Mouse (Mus musculus) heart, embryonic 16.5 days (tissue): ENCODE results near the gene Spata1. TPM values are rescaled to one million over a fixed set of nuclear protein-coding genes. Genes with fewer than 3 reads are reported as not detected.

ENCODE experiments used
- ATAC-seq: fragments of 200-750 bp; cut with Nextera tagmentation; replicated peaks from 2 replicates; pipeline ENCODE4 v1.8.0; 2017; ENCODE audit warnings: moderate number of reproducible peaks; ENCODE audit not compliant: insufficient read depth, low FRiP score; ENCODE audit errors: extremely low read depth
- H3K27ac ChIP-seq: fragments of 300-500 bp; sonication (generic); 2 replicates; pipeline ENCODE4 v1.5.1; 2014; ENCODE audit warnings: mild to moderate bottlenecking, low read length, control low read depth, moderate library complexity
- H3K27me3 ChIP-seq: fragments of 300-500 bp; sonication (generic); 2 replicates; pipeline ENCODE4 v1.6.1; 2014; ENCODE audit warnings: low read length, mixed read lengths; ENCODE audit not compliant: control insufficient read depth, insufficient read depth
- H3K36me3 ChIP-seq: fragments of 300-500 bp; sonication (generic); 2 replicates; pipeline ENCODE4 v1.6.1; 2014; ENCODE audit not compliant: control insufficient read depth, insufficient read depth
- H3K4me1 ChIP-seq: fragments of 300-500 bp; sonication (generic); 2 replicates; pipeline ENCODE4 v1.6.1; 2014; ENCODE audit warnings: low read length, mixed read lengths; ENCODE audit not compliant: control insufficient read depth, insufficient read depth
- H3K4me2 ChIP-seq: fragments of 300-500 bp; sonication (generic); 2 replicates; pipeline ENCODE4 v1.6.1; 2014; ENCODE audit warnings: low read depth, mild to moderate bottlenecking, control low read depth, low read length
- H3K4me3 ChIP-seq: fragments of 300-500 bp; sonication (generic); 2 replicates; pipeline ENCODE4 v1.5.1; 2014; ENCODE audit warnings: mild to moderate bottlenecking, control low read depth, low read length
- H3K9ac ChIP-seq: fragments of 300-500 bp; sonication (generic); 2 replicates; pipeline ENCODE4 v1.6.1; 2014; ENCODE audit warnings: low read length, control low read depth
- H3K9me3 ChIP-seq: fragments of 300-500 bp; sonication (generic); replicated peaks from 2 replicates; pipeline ENCODE4 v1.6.1; 2016; ENCODE audit warnings: low read length; ENCODE audit not compliant: control insufficient read depth
- WGBS: fragments of 180-500 bp; shearing (Covaris S2); extraction: QIAGEN DNeasy Blood & Tissue Kit; methylation state at CpG from one replicate; pipeline ENCODE4 v1.1.7; 2014; 5-methylcytosine and 5-hydroxymethylcytosine counted together
- polyA plus RNA-seq: library from polyadenylated mRNA; unstranded; fragments of >200 nt; fragmentation: Nextera tagmentation; extraction: Ambion mirVana; gene quantifications from 2 replicates; pipeline ENCODE4 v1.2.1, GENCODE M21; 2015

The Spata1 gene
- polyA plus RNA-seq, 1 experiment from 2014 or later: 5.2 TPM

DNA sequence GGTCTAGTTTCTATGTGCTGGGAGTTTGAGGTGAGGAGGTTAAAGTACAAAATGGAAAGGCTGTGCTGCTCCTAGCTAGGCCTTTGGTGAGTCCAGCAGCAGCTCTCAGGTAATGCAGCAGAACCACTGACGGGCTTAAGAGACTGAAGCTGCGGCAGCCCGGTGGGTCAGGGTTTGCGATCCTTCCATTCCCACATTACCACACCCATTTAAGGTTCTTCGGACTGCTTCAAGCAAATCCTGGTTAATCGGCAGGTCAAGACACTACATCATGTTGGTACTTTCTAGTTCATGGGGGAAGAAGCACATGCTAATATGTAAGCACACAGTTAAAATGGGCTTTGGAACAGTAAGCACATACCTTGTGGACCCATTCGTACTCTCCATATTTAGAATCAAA is 7.2 kb upstream of the Spata1 start:
- Histone ChIP-seq H3K9ac (no peak overlapping the region), H3K27ac (no peak overlapping the region), H3K4me2 (no peak overlapping the region), H3K9me3 (no peaks in the 10 kb centered on the region), H3K27me3 (no peaks in the 10 kb centered on the region), H3K4me1 (peaks cover 19% of the 10 kb centered on the region), H3K36me3 (peaks cover 52% of the 10 kb centered on the region), H3K4me3 (no peak overlapping the region)
- no peak for ATAC-seq
- WGBS: 94% methylated on average over 7 of the region's 7 CpGs

DNA sequence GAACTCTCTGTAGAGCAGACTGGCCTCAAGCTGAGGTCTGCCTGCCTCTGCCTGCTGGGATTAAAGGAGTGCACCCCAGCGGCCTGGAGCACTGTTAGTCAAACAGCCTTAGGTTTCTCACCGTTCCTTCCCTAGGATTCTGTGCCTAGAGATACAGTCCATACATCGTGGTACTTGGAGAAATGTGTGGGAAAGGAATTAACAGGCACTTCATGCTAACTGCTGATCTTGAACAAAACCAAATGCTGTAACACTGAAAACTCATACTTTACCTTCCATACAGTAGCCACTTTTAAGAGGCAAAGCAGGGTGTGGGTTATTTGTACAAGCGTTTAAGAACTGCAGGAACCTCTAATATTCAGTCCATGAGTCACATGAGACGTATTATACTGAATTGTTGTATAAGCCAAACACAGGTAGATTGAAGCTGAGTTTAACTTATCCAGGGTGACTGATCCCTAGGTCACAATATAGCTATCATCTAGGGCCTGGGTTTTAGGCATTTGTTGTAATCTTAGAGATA is 2.1 kb upstream of the Spata1 start:
- H3K4me1 ChIP-seq: peaks cover 32% of the 10 kb centered on the region
- peak overlapping the region; percentile 77 for H3K4me2 ChIP-seq
- WGBS: 28% methylated on average over 5 of the region's 5 CpGs
- no peak overlapping the region for H3K27ac ChIP-seq
- peak overlapping the region; percentile 55; the same call in 1 of the 2 replicates for H3K9ac ChIP-seq
- H3K9me3 ChIP-seq: no peaks in the 10 kb centered on the region
- ATAC-seq: no peak
- H3K36me3 ChIP-seq: peaks cover 21% of the 10 kb centered on the region
- no peaks in the 10 kb centered on the region for H3K27me3 ChIP-seq
- H3K4me3 ChIP-seq: peak overlapping the region; percentile 97

DNA sequence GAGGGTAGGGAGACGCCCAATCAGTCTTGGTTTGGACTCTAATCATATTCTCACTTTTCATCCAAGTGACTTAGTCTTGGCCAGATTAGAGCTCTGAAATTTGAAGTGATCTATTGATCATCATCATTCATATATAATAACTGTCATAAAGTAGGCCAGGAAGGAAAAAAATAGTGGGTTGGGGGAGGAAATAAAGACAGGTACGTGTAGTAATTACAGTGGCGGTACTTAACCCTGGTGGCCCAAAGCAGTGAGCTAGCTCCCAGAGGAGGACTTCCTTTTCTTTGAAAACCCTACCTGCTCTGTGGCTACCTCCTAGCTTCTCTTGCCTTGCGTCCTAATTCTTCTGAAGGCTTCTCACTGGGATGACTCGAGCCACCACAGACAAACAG is 1.3 kb upstream of the Spata1 start:
- Histone ChIP-seq H3K27ac (peak overlapping the region; percentile 99), H3K4me1 (peaks cover 32% of the 10 kb centered on the region), H3K4me2 (peak overlapping the region; percentile 77), H3K4me3 (peak overlapping the region; percentile 97), H3K9me3 (no peaks in the 10 kb centered on the region), H3K9ac (peak overlapping the region; percentile 99), H3K36me3 (peaks cover 15% of the 10 kb centered on the region), H3K27me3 (no peaks in the 10 kb centered on the region)
- ATAC-seq: no peak
- 0% methylated on average over 5 of the region's 5 CpGs for WGBS

DNA sequence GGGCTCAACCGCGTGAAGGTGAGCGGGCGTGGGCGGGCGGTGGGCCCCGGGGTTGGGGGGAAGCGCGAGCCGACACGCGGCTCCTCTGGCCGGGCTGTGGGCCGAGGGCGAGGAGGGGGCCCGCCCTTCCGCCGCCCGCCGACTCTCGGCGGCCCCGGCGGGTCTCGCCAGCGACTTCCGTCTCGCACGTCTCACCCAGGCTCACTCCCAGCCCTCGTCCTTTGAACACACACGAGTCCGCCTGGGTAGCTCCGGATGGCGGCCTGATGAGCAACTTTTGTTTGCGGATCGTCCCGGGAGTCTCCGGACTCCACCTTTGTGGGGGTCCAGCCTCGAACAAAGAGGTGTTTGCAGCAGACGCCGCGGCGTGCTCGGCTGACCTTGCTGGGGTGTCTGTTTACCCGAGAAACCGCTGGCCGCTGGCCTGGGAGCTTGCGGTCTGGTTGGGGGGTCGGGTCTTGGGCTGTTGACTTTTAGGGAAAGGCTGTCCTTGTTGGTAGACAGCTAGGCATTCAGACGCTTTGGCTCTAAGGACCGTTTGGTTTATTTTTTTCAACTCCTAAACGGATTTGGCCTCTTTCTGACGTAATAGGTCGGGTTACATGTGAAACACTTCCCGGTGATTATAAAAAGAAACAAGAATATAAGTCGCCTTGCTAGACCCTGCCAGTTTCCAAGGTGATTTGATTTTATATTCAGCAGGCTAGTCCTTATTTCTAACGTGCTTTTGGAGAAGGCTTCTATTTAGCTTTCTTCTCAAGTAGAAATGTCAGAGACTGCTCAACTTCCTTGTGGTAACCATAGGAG is 653 bp upstream of the Spata1 start:
- H3K9ac ChIP-seq: peak overlapping the region; percentile 99
- no peaks in the 10 kb centered on the region for H3K9me3 ChIP-seq
- peaks cover 32% of the 10 kb centered on the region for H3K4me1 ChIP-seq
- peaks cover 12% of the 10 kb centered on the region for H3K36me3 ChIP-seq
- H3K27ac ChIP-seq: peak overlapping the region; percentile 99
- no peaks in the 10 kb centered on the region for H3K27me3 ChIP-seq
- H3K4me3 ChIP-seq: peak overlapping the region; percentile 97
- peak; percentile 71 for ATAC-seq
- H3K4me2 ChIP-seq: peak overlapping the region; percentile 77
- WGBS: under 1% methylated on average over 57 of the region's 57 CpGs

DNA sequence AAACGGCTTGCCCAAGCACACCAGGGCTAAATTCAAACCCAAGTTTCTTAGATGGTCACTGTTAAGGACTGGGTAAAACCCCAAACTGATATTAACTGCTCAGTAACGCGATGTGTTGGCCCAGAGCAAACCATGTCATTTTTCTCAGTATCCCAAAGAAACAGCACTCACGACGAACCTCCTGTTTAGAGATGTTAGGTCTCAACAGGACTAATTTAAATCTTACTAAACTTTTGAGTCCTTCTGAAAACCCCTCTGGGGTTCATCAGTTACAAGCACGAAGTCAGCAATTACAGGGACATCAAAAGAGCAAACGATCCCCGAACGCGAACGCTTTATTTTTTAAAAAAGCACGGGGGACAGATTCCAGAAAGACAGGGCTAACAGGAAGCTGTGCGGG is 564 bp downstream of the Spata1 start:
- H3K4me2 ChIP-seq: peak overlapping the region; percentile 70
- no peak for ATAC-seq
- H3K4me3 ChIP-seq: peak overlapping the region; percentile 97
- 2% methylated on average over 13 of the region's 13 CpGs for WGBS
- H3K4me1 ChIP-seq: peaks cover 32% of the 10 kb centered on the region
- H3K36me3 ChIP-seq: peaks cover 8% of the 10 kb centered on the region
- H3K27ac ChIP-seq: peak overlapping the region; percentile 99
- peak overlapping the region; percentile 99 for H3K9ac ChIP-seq
- H3K9me3 ChIP-seq: no peaks in the 10 kb centered on the region
- H3K27me3 ChIP-seq: no peaks in the 10 kb centered on the region

DNA sequence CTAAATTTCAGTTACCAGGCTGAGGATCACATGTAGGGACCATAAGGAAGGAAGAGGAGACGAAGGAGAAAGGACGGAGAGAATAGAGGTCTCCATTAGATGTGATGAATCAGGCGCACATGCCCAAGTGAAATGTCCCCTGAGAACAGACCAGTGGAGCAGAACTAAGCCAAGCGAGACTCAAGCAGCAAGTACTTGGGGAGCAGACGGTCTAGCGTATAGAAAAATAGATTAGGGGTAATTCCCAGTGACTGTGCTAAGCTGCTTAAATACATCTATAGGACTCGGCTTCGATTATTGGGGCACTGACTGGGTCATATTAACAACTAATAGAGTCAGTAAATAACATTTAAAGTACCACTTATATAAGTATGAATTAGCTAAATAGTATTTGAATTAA is 4.6 kb downstream of the Spata1 start:
- H3K27me3 ChIP-seq: no peaks in the 10 kb centered on the region
- no peak overlapping the region for H3K4me2 ChIP-seq
- H3K27ac ChIP-seq: no peak overlapping the region
- no peak overlapping the region for H3K9ac ChIP-seq
- peaks cover 5% of the 10 kb centered on the region for H3K4me1 ChIP-seq
- WGBS: 89% methylated on average over 8 of the region's 8 CpGs
- no peaks in the 10 kb centered on the region for H3K9me3 ChIP-seq
- ATAC-seq: no peak
- H3K36me3 ChIP-seq: no peaks in the 10 kb centered on the region
- no peak overlapping the region for H3K4me3 ChIP-seq

DNA sequence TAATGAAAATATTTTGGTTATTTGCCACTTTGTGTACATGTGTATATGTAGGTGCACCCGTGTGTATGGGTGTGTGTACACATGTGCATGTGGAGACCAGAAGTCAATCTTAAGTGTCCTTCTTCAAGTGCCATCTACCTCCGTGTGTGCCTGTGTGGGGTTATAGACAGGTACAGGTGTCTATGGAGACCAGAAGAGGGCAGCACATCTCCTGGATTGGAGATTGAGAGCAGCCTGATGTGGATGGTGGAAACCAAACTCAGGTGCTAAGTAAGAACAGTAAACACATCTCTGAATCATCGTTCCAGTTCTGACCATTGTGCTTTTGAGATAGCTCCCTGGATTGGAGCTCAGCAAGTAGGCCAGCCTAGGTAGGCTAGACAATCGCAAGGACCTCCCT is 13.1 kb downstream of the Spata1 start:
- Histone ChIP-seq H3K4me1 (no peaks in the 10 kb centered on the region), H3K9ac (no peak overlapping the region), H3K9me3 (no peaks in the 10 kb centered on the region), H3K27me3 (no peaks in the 10 kb centered on the region), H3K36me3 (peaks cover 4% of the 10 kb centered on the region; the same call in 1 of the 2 replicates), H3K27ac (no peak overlapping the region), H3K4me2 (no peak overlapping the region), H3K4me3 (no peak overlapping the region)
- WGBS: 80% methylated on average over 4 of the region's 4 CpGs
- ATAC-seq: no peak

DNA sequence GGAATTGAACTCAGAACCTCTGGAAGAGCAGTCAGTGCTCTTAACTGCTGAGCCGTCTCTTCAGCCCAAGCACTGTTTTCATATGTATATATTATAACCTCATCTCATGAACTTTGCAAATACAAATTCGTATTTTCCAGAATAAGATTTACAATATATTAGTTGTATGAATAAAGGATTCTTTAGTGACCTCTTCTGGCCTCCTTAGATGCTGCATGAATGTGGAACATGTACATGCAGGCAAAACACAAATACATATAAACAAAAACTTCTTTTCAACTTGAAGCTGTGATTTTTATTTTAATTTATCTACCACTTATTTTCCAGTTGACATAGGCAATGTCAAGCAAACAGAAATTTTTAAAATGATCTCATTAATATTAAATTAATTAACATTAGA is 17.5 kb downstream of the Spata1 start:
- WGBS: 57% methylated on average over 2 of the region's 2 CpGs
- no peak for ATAC-seq
- no peak overlapping the region for H3K9ac ChIP-seq
- H3K27me3 ChIP-seq: no peaks in the 10 kb centered on the region
- no peaks in the 10 kb centered on the region for H3K4me1 ChIP-seq
- peaks cover 4% of the 10 kb centered on the region; the same call in 1 of the 2 replicates for H3K36me3 ChIP-seq
- no peak overlapping the region for H3K4me3 ChIP-seq
- no peak overlapping the region for H3K4me2 ChIP-seq
- H3K27ac ChIP-seq: no peak overlapping the region
- H3K9me3 ChIP-seq: no peaks in the 10 kb centered on the region

DNA sequence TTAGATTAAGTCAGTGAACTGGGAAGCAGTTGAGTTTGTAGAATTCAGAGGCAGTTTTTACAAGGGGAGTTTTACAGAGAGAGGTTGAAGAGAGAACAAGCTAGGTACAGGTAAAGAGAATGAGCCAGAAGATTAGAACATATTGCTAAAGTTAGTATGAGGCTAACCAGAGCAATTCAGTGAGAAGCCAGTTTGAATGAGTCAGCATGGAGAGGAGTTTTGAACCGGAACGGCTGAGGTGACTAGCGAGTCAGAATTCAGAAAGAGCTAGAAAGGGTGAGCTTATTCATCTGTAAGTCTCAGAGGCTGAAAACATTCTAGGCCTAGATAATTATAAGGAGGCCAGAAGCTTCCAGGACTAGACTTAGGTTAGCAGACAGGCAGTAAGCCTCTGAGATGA is 25.1 kb downstream of the Spata1 start:
- Histone ChIP-seq H3K4me1 (no peaks in the 10 kb centered on the region), H3K4me2 (no peak overlapping the region), H3K27me3 (no peaks in the 10 kb centered on the region), H3K36me3 (peaks cover 1% of the 10 kb centered on the region; the same call in 1 of the 2 replicates), H3K4me3 (no peak overlapping the region), H3K27ac (no peak overlapping the region), H3K9me3 (no peaks in the 10 kb centered on the region), H3K9ac (no peak overlapping the region)
- ATAC-seq: no peak
- 88% methylated on average over 3 of the region's 3 CpGs for WGBS
